Mouse (Mus musculus) Patski (cell line): ENCODE measurements around the gene Nup107. TPM values are rescaled to one million over a fixed set of nuclear protein-coding genes. Genes with fewer than 3 reads are reported as not detected.

Experiments used
- ATAC-seq: fragments of 100-300 bp; one replicate; pipeline ENCODE4 v1.8.0; 2021
- CTCF ChIA-PET: fragments of 350-600 bp; sonication (Branson Sonifier 250); formaldehyde crosslinking; loops from one replicate; lab custom pipeline; 2022; ENCODE audit warnings: inconsistent platforms; lab: Charles Lee
- POLR2A ChIA-PET: fragments of 350-600 bp; sonication (Branson Sonifier 250); formaldehyde crosslinking; loops from one replicate; lab custom pipeline; 2022; ENCODE audit warnings: antibody characterized with exemption, inconsistent platforms; lab: Charles Lee
- DNase-seq: peaks from one replicate; pipeline ENCODE4 v3.0.0-alpha.2; 2011; ENCODE audit warnings: low read depth, low spot score
- H3K27me3 ChIP-seq: fragments of 371-371 bp; one replicate; pipeline ENCODE4 v1.5.1; 2021
- CTCF ChIP-seq: fragments of 100-300 bp; IDR thresholded peaks from one replicate; pipeline ENCODE4 v1.5.1; 2021
- in situ Hi-C: fragments of 300-500 bp; cut with MboI; formaldehyde crosslinking; loops from 3 replicates; pipeline ENCODE4 v1.11.1; 2018; ENCODE audit warnings: low pct_unique_long_range_greater_than_20kb, mixed read lengths
- polyA plus RNA-seq: library from polyadenylated mRNA; unstranded; gene quantifications from one replicate; pipeline ENCODE4 v1.2.3, GENCODE M21; 2021

The Nup107 gene
- polyA plus RNA-seq, 1 experiment from 2014 or later, result 22.6 TPM

- ChIA-PET CTCF (no interaction called here), POLR2A (no interaction called here)
- no peaks in the 10 kb centered on the region for H3K27me3 ChIP-seq
- in situ Hi-C loops, result no loop called here
- ATAC-seq, result no peak
- no peak for DNase-seq
- TF ChIP-seq CTCF, result no peak
Measured at GRCm38 (mm10) chr10:117732962-117733592, 59.4 kb downstream of the Nup107 start.

- CTCF ChIA-PET, result interaction anchor here (1.5 kb wide), 1 partner anchor 12 kb away, joined by 4 read pairs; no protein-coding TSS in a partner anchor
- no peak for DNase-seq
- ATAC-seq, result no peak
- no peak for TF ChIP-seq CTCF
- POLR2A ChIA-PET, result interaction anchor here (0.6 kb wide), 1 partner anchor 15 kb away, joined by 5 read pairs; no protein-coding TSS in a partner anchor
- no peaks in the 10 kb centered on the region for H3K27me3 ChIP-seq
- in situ Hi-C loops, result no loop called here
Measured at GRCm38 (mm10) chr10:117732184-117732583, 60.3 kb downstream of the Nup107 start.

DNA sequence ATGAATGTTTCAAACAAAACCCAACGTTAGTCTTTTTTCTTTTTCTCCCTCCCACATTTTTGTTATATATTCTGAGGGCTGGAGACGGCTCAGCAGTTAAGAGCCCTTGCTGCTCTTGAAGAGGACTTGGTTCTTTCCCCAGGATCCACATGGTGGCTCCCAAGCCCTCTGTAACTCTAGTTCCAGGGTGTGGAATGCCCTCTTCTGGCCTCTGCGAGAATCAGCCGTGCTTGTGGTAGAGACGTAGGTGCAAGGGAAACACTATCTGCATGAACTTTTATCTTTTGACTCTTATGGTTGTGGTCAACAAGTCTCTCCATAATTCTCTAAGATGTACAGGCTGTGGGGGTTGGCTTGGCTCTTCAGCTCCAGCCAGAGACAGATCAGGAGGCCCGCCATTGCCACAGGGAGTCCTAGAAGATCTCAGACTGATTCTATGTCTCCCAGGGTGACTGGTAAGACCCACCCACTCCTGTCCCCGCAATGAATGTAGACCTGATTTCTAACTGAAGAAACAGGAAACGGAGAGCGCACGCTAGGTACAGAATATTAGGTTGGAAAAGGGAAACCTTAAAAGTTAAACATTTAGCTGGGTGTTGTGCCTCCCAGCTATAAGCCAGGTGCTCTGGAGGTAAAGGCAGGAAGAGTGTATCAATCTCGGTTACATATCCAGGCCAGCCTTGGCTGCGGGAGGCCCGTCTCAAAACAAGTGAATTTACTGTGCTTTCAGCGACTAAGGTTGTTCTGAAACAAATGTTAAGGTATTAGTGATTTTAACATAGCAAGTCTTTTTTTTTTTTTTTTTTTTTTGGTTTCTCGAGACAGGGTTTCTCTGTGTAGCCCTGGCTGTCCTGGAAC is 61.0 kb downstream of the Nup107 start:
- ChIA-PET POLR2A (interaction anchor here (0.6 kb wide), 1 partner anchor 15 kb away, joined by 5 read pairs; no protein-coding TSS in a partner anchor), CTCF (interaction anchor here (1.5 kb wide), 1 partner anchor 13 kb away, joined by 4 read pairs; no protein-coding TSS in a partner anchor)
- in situ Hi-C loops, result no loop called here

GRCm38 (mm10) chr10:117730637-117731203 is 61.8 kb downstream of the Nup107 start:
- no peak for DNase-seq
- in situ Hi-C loops, result no loop called here
- ChIA-PET CTCF (no interaction called here), POLR2A (no interaction called here)
- no peaks in the 10 kb centered on the region for H3K27me3 ChIP-seq
- ATAC-seq, result no peak
- no peak for TF ChIP-seq CTCF

More for the DNA sequence above, 61.0 kb downstream of the Nup107 start:
- no peaks in the 10 kb centered on the region for H3K27me3 ChIP-seq
- TF ChIP-seq CTCF, result peak; percentile 89
- ATAC-seq, result peak; percentile 88
- no peak for DNase-seq

- in situ Hi-C loops, result no loop called here
- DNase-seq, result no peak
- POLR2A ChIA-PET, result no interaction called here
- CTCF ChIA-PET, result no interaction called here
- TF ChIP-seq CTCF, result no peak
- ATAC-seq, result no peak
- H3K27me3 ChIP-seq, result no peaks in the 10 kb centered on the region
Measured at GRCm38 (mm10) chr10:117730140-117730539, 62.4 kb downstream of the Nup107 start.

DNA sequence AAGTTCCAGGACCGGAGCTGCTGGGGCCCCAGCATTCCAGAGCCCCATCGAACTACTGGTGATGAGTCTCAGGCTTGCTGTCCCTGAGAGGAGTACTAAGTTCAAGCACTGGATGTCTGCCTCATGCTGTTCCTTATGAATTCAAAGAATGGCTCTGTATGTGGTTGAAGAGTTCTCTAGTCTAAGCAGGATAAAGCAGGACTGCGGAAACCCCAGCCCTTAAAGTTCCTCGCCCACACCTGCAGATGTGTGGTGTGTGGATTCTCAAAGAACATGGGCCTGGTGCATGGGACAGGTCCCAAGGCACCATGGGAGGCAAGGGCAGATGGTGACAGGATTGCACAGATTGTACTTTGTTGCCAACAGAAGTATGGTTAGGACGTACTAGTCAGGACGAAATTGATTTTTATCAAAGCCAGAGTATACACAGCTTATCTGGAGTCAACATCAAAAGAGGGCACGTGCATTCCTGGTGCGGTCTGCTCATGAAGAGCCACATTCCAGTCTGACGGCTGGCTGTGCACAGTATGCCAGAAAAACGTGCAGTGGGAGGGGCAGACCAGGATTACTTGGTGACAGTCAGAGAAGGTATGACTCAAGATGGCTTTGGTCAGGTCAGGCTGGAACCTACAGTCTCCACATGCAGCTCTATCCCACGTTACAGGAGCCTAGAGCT is 63.2 kb downstream of the Nup107 start:
- ChIA-PET POLR2A (no interaction called here), CTCF (no interaction called here)
- DNase-seq, result no peak
- no peak for ATAC-seq
- in situ Hi-C loops, result no loop called here
- no peak for TF ChIP-seq CTCF
- no peaks in the 10 kb centered on the region for H3K27me3 ChIP-seq

- POLR2A ChIA-PET, result no interaction called here
- in situ Hi-C loops, result no loop called here
- ATAC-seq (no peak), DNase-seq (no peak)
- TF ChIP-seq CTCF, result no peak
- CTCF ChIA-PET, result no interaction called here
- H3K27me3 ChIP-seq, result no peaks in the 10 kb centered on the region
Measured at GRCm38 (mm10) chr10:117728574-117728973, 63.9 kb downstream of the Nup107 start.

- in situ Hi-C loops, result no loop called here
- no peaks in the 10 kb centered on the region for H3K27me3 ChIP-seq
- CTCF ChIA-PET, result no interaction called here
- POLR2A ChIA-PET, result no interaction called here
- ATAC-seq (no peak), DNase-seq (no peak)
- TF ChIP-seq CTCF, result no peak
Measured at GRCm38 (mm10) chr10:117727518-117728110, 64.9 kb downstream of the Nup107 start.

DNA sequence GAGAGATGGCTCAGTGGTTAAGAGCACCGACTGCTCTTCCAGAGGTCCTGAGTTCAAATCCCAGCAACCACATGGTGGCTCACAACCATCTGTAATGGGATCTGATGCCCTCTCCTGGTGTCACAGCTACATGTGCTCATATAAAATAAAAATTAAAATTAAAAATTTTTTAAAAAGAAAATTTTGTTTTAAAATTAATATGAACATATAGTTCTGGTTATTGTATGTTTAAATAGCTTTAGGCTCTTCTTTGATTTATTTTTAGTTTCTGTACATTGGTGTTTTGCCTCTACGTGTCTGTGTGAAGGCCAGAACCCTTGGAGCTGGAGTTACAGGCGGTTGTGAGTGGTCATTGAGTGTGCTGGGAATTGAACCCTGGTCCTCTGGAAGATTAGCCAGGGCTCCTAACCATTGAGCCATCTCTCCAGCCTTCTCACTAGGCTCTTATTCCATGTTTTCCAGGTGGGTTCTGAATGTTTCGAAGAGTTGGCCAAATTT is 65.6 kb downstream of the Nup107 start:
- in situ Hi-C loops, result no loop called here
- no peak for ATAC-seq
- POLR2A ChIA-PET, result no interaction called here
- no peaks in the 10 kb centered on the region for H3K27me3 ChIP-seq
- no peak for DNase-seq
- TF ChIP-seq CTCF, result no peak
- CTCF ChIA-PET, result no interaction called here

- no peak for ATAC-seq
- no peak for DNase-seq
- no peaks in the 10 kb centered on the region for H3K27me3 ChIP-seq
- ChIA-PET CTCF (no interaction called here), POLR2A (no interaction called here)
- in situ Hi-C loops, result no loop called here
- TF ChIP-seq CTCF, result no peak
Measured at GRCm38 (mm10) chr10:117726350-117726749, 66.2 kb downstream of the Nup107 start.
